Mouse (Mus musculus) Patski (cell line): ENCODE data around the gene Tmem145. TPM values are rescaled to one million over a fixed set of nuclear protein-coding genes. Genes with fewer than 3 reads are reported as not detected.

Experiments
- ATAC-seq: fragments of 100-300 bp; one replicate; pipeline ENCODE4 v1.8.0; 2021
- CTCF ChIA-PET: fragments of 350-600 bp; sonication (Branson Sonifier 250); formaldehyde crosslinking; loops from one replicate; lab custom pipeline; 2022; ENCODE audit warnings: inconsistent platforms; lab: Charles Lee
- POLR2A ChIA-PET: fragments of 350-600 bp; sonication (Branson Sonifier 250); formaldehyde crosslinking; loops from one replicate; lab custom pipeline; 2022; ENCODE audit warnings: antibody characterized with exemption, inconsistent platforms; lab: Charles Lee
- DNase-seq: peaks from one replicate; pipeline ENCODE4 v3.0.0-alpha.2; 2011; ENCODE audit warnings: low read depth, low spot score
- H3K27me3 ChIP-seq: fragments of 371-371 bp; one replicate; pipeline ENCODE4 v1.5.1; 2021
- CTCF ChIP-seq: fragments of 100-300 bp; IDR thresholded peaks from one replicate; pipeline ENCODE4 v1.5.1; 2021
- in situ Hi-C: fragments of 300-500 bp; cut with MboI; formaldehyde crosslinking; loops from 3 replicates; pipeline ENCODE4 v1.11.1; 2018; ENCODE audit warnings: low pct_unique_long_range_greater_than_20kb, mixed read lengths
- polyA plus RNA-seq: library from polyadenylated mRNA; unstranded; gene quantifications from one replicate; pipeline ENCODE4 v1.2.3, GENCODE M21; 2021

Tmem145 gene
- polyA plus RNA-seq, 1 experiment from 2014 or later = 1.7 TPM

GRCm38 (mm10) chr7:25269545-25270271 lies 36.2 kb upstream of the Tmem145 start:
- ChIA-PET CTCF (interaction anchor here (0.8 to 2.7 kb wide), 6 partner anchors 8 to 36 kb away, joined by 3 to 7 read pairs (median 4); no protein-coding TSS in a partner anchor), POLR2A (interaction anchor here (0.7 to 1.7 kb wide), 7 partner anchors 10 to 48 kb away, joined by 3 to 5 read pairs (median 3); no protein-coding TSS in a partner anchor)
- ATAC-seq = no peak
- no peak for TF ChIP-seq CTCF
- in situ Hi-C loops = no loop called here
- no peak for DNase-seq
- no peaks in the 10 kb centered on the region for H3K27me3 ChIP-seq

- H3K27me3 ChIP-seq = no peaks in the 10 kb centered on the region
- TF ChIP-seq CTCF = no peak
- in situ Hi-C loops = no loop called here
- DNase-seq = no peak
- no peak for ATAC-seq
- ChIA-PET POLR2A (interaction anchor here (1.2 to 1.7 kb wide), 2 partner anchors 22 to 23 kb away, joined by 3 to 5 read pairs; no protein-coding TSS in a partner anchor), CTCF (interaction anchor here (0.8 kb wide), 1 partner anchor 45 kb away, joined by 3 read pairs; the partner anchor contains the start of gene Megf8)
Observed at GRCm38 (mm10) chr7:25270652-25271633, 35.0 kb upstream of the Tmem145 start.

GRCm38 (mm10) chr7:25271651-25272444 lies 34.1 kb upstream of the Tmem145 start:
- in situ Hi-C loops = no loop called here
- CTCF ChIA-PET = interaction anchor here (0.8 kb wide), 1 partner anchor 45 kb away, joined by 3 read pairs; the partner anchor contains the start of gene Megf8
- POLR2A ChIA-PET = interaction anchor here (1.2 kb wide), 1 partner anchor 23 kb away, joined by 3 read pairs; no protein-coding TSS in a partner anchor
- no peaks in the 10 kb centered on the region for H3K27me3 ChIP-seq
- DNase-seq (no peak), ATAC-seq (no peak)
- TF ChIP-seq CTCF = no peak

- no peak for TF ChIP-seq CTCF
- ChIA-PET POLR2A (interaction anchor here (1.2 kb wide), 1 partner anchor 23 kb away, joined by 3 read pairs; no protein-coding TSS in a partner anchor), CTCF (no interaction called here)
- H3K27me3 ChIP-seq = no peaks in the 10 kb centered on the region
- DNase-seq = no peak
- no peak for ATAC-seq
- in situ Hi-C loops = no loop called here
Observed at GRCm38 (mm10) chr7:25272445-25273258, 33.3 kb upstream of the Tmem145 start.

GRCm38 (mm10) chr7:25273259-25274241 lies 32.4 kb upstream of the Tmem145 start:
- ChIA-PET CTCF (interaction anchor here (1.1 kb wide), 1 partner anchor 134 kb away, joined by 3 read pairs; no protein-coding TSS in a partner anchor), POLR2A (no interaction called here)
- in situ Hi-C loops = no loop called here
- no peak for ATAC-seq
- TF ChIP-seq CTCF = no peak
- no peak for DNase-seq
- H3K27me3 ChIP-seq = no peaks in the 10 kb centered on the region

- CTCF ChIA-PET = interaction anchor here (1.5 kb wide), 1 partner anchor 9 kb away, joined by 4 read pairs; no protein-coding TSS in a partner anchor
- in situ Hi-C loops = no loop called here
- POLR2A ChIA-PET = interaction anchor here (1.1 kb wide), 1 partner anchor 35 kb away, joined by 3 read pairs; no protein-coding TSS in a partner anchor
- no peak for TF ChIP-seq CTCF
- DNase-seq (no peak), ATAC-seq (no peak)
- no peaks in the 10 kb centered on the region for H3K27me3 ChIP-seq
Observed at GRCm38 (mm10) chr7:25274571-25274970, 31.3 kb upstream of the Tmem145 start.

- ATAC-seq (no peak), DNase-seq (no peak)
- in situ Hi-C loops = loop anchor here (5.0 kb wide), 1 partner anchor 33 kb away; no protein-coding TSS in a partner anchor
- no peak for TF ChIP-seq CTCF
- ChIA-PET CTCF (interaction anchor here (1.5 to 2.0 kb wide), 2 partner anchors 10 to 41 kb away, joined by 4 to 5 read pairs; partner anchors contain the start of gene Megf8), POLR2A (interaction anchor here (1.1 kb wide), 1 partner anchor 35 kb away, joined by 3 read pairs; no protein-coding TSS in a partner anchor)
- no peaks in the 10 kb centered on the region for H3K27me3 ChIP-seq
Observed at GRCm38 (mm10) chr7:25274996-25275395, 30.9 kb upstream of the Tmem145 start.
